Mouse (Mus musculus) fibroblast of lung, adult 2 months (primary cell): Measurements from ENCODE around the gene Nxph3.
"Not testable (repeated sequence)": the region's sequence is repeated elsewhere in the genome, so short reads cannot be mapped to it uniquely, and the experiment has no call there.

Experiments
- DNase-seq: peaks from one replicate; pipeline ENCODE4 v3.0.0-alpha.2; 2011; ENCODE audit warnings: low read depth

The Nxph3 gene

GRCm38 (mm10) chr11:95517162-95517561, 2.8 kb upstream of the Nxph3 start:
- DNase-seq, result no peak

GRCm38 (mm10) chr11:95516491-95516911, 2.1 kb upstream of the Nxph3 start:
- DNase-seq, result no peak

GRCm38 (mm10) chr11:95515376-95516323, 1.3 kb upstream of the Nxph3 start:
- no peak for DNase-seq

- no peak for DNase-seq
These were observed 691 bp downstream of the Nxph3 start for GRCm38 (mm10) chr11:95513461-95514297.

- DNase-seq, result no peak
These were observed 2.0 kb downstream of the Nxph3 start for GRCm38 (mm10) chr11:95512383-95512782.

- no peak for DNase-seq
These were observed 2.5 kb downstream of the Nxph3 start for GRCm38 (mm10) chr11:95511919-95512318.

- no peak for DNase-seq
These were observed 3.7 kb downstream of the Nxph3 start for GRCm38 (mm10) chr11:95510631-95511030.

- no peak for DNase-seq
These were observed 5.1 kb downstream of the Nxph3 start for GRCm38 (mm10) chr11:95509126-95509717.

- no peak for DNase-seq
These were observed 6.0 kb downstream of the Nxph3 start for GRCm38 (mm10) chr11:95508211-95508926.

GRCm38 (mm10) chr11:95507785-95508184, 6.6 kb downstream of the Nxph3 start:
- no peak for DNase-seq

GRCm38 (mm10) chr11:95507041-95507716, 7.2 kb downstream of the Nxph3 start:
- no peak for DNase-seq

- no peak for DNase-seq
These were observed 10.1 kb downstream of the Nxph3 start for GRCm38 (mm10) chr11:95504271-95504731.

- DNase-seq, result no peak
These were observed 10.7 kb downstream of the Nxph3 start for GRCm38 (mm10) chr11:95503581-95504180.

GRCm38 (mm10) chr11:95501826-95502225, 12.5 kb downstream of the Nxph3 start:
- not testable (repeated sequence) for DNase-seq

- no peak for DNase-seq
These were observed 13.5 kb downstream of the Nxph3 start for GRCm38 (mm10) chr11:95500836-95501235.

- DNase-seq, result no peak
These were observed 14.0 kb downstream of the Nxph3 start for GRCm38 (mm10) chr11:95500412-95500811.

GRCm38 (mm10) chr11:95497921-95498320, 16.4 kb downstream of the Nxph3 start:
- no peak for DNase-seq

GRCm38 (mm10) chr11:95495883-95496282, 18.5 kb downstream of the Nxph3 start:
- DNase-seq, result no peak

GRCm38 (mm10) chr11:95494374-95494773, 20.0 kb downstream of the Nxph3 start:
- no peak for DNase-seq

- no peak for DNase-seq
These were observed 20.4 kb downstream of the Nxph3 start for GRCm38 (mm10) chr11:95493950-95494349.

GRCm38 (mm10) chr11:95493010-95493409, 21.4 kb downstream of the Nxph3 start:
- DNase-seq, result no peak
